Mouse (Mus musculus): ENCODE data around the gene Gm960. TPM values are rescaled to one million over a fixed set of nuclear protein-coding genes. Genes with fewer than 3 reads are reported as not detected.

Gene Gm960
- polyA plus RNA-seq, 1 experiment = not detected

- H3K27ac ChIP-seq (ENCODE audit: insufficient read depth, low read depth, low read length) = no peak overlapping the region
- no peak overlapping the region for H3K4me3 ChIP-seq (ENCODE audit: insufficient read depth, low read length)
- TF ChIP-seq POLR2A (IDR thresholded peaks at IDR 0.05; ENCODE audit: borderline replicate concordance, low read depth, low read length) = no peak
- TF ChIP-seq CTCF (IDR thresholded peaks at IDR 0.05; ENCODE audit: low read depth, low read length) = no peak
- no peaks in the 10 kb centered on the region for H3K4me1 ChIP-seq (ENCODE audit: control insufficient read depth, insufficient read depth, low read length)
Observed at GRCm38 (mm10) chr19:4583856-4584255, 114.6 kb downstream of the Gm960 start.

GRCm38 (mm10) chr19:4579296-4579695, 119.2 kb downstream of the Gm960 start:
- Histone ChIP-seq H3K4me3 (ENCODE audit: insufficient read depth, low read length) (no peak overlapping the region), H3K4me1 (ENCODE audit: control insufficient read depth, insufficient read depth, low read length) (no peaks in the 10 kb centered on the region), H3K27ac (ENCODE audit: insufficient read depth, low read depth, low read length) (no peak overlapping the region)
- TF ChIP-seq CTCF (IDR thresholded peaks at IDR 0.05; ENCODE audit: low read depth, low read length) (no peak), POLR2A (IDR thresholded peaks at IDR 0.05; ENCODE audit: borderline replicate concordance, low read depth, low read length) (no peak)

- H3K27ac ChIP-seq (ENCODE audit: insufficient read depth, low read depth, low read length) = no peak overlapping the region
- no peak for TF ChIP-seq POLR2A (IDR thresholded peaks at IDR 0.05; ENCODE audit: borderline replicate concordance, low read depth, low read length)
- no peaks in the 10 kb centered on the region for H3K4me1 ChIP-seq (ENCODE audit: control insufficient read depth, insufficient read depth, low read length)
- H3K4me3 ChIP-seq (ENCODE audit: insufficient read depth, low read length) = no peak overlapping the region
Observed at GRCm38 (mm10) chr19:4578799-4579198, 119.7 kb downstream of the Gm960 start.

Other genes with a start within 250 kb of the Gm960 start
- gene Syt12, start 221.2 kb downstream of the Gm960 start, polyA plus RNA-seq (2012; ENCODE audit: insufficient read depth, insufficient read length, missing spikeins) = not detected in 2 replicates
- not detected in 2 replicates for gene 2010003K11Rik, start 200.1 kb downstream of the Gm960 start, polyA plus RNA-seq (2012; ENCODE audit: insufficient read depth, insufficient read length, missing spikeins)
- 1.8 and 3.7 TPM in 2 replicates for gene Pcx, start 188.2 kb downstream of the Gm960 start, polyA plus RNA-seq (2012; ENCODE audit: insufficient read depth, insufficient read length, missing spikeins)
- gene Lrfn4, start 83.0 kb downstream of the Gm960 start, polyA plus RNA-seq (2012; ENCODE audit: insufficient read depth, insufficient read length, missing spikeins) = 0.50 and 0.73 TPM in 2 replicates
- gene Rce1, start 73.0 kb downstream of the Gm960 start, polyA plus RNA-seq (2012; ENCODE audit: insufficient read depth, insufficient read length, missing spikeins) = 25.5 and 33.7 TPM in 2 replicates
- not detected in 2 replicates for gene Sptbn2, start 12.5 kb upstream of the Gm960 start, polyA plus RNA-seq (2012; ENCODE audit: insufficient read depth, insufficient read length, missing spikeins)
- gene Rbm4b, start 57.8 kb upstream of the Gm960 start, polyA plus RNA-seq (2012; ENCODE audit: insufficient read depth, insufficient read length, missing spikeins) = 6.2 and 7.7 TPM in 2 replicates
- gene Rbm4, start 95.2 kb upstream of the Gm960 start, polyA plus RNA-seq (2012; ENCODE audit: insufficient read depth, insufficient read length, missing spikeins) = 18.5 and 18.6 TPM in 2 replicates
- 9.0 and 22.6 TPM in 2 replicates for gene Gm21992, start 112.9 kb upstream of the Gm960 start, polyA plus RNA-seq (2012; ENCODE audit: insufficient read depth, insufficient read length, missing spikeins)
- gene Rbm14, start 113.0 kb upstream of the Gm960 start, polyA plus RNA-seq (2012; ENCODE audit: insufficient read depth, insufficient read length, missing spikeins) = 21.0 and 22.9 TPM in 2 replicates
- 42.5 and 42.8 TPM in 2 replicates for gene Ccs, start 140.7 kb upstream of the Gm960 start, polyA plus RNA-seq (2012; ENCODE audit: insufficient read depth, insufficient read length, missing spikeins)
- not detected in 2 replicates for gene Ccdc87, start 140.7 kb upstream of the Gm960 start, polyA plus RNA-seq (2012; ENCODE audit: insufficient read depth, insufficient read length, missing spikeins)
- gene Ctsf, start 156.5 kb upstream of the Gm960 start, polyA plus RNA-seq (2012; ENCODE audit: insufficient read depth, insufficient read length, missing spikeins) = 23.6 and 29.5 TPM in 2 replicates
- 0.56 TPM in 1 of 2 replicates, not detected in the other for gene Actn3, start 179.2 kb upstream of the Gm960 start, polyA plus RNA-seq (2012; ENCODE audit: insufficient read depth, insufficient read length, missing spikeins)
- gene Zdhhc24, start 180.0 kb upstream of the Gm960 start, polyA plus RNA-seq (2012; ENCODE audit: insufficient read depth, insufficient read length, missing spikeins) = 12.0 and 14.2 TPM in 2 replicates
- gene Bbs1, start 208.0 kb upstream of the Gm960 start, polyA plus RNA-seq (2012; ENCODE audit: insufficient read depth, insufficient read length, missing spikeins) = 2.0 and 3.0 TPM in 2 replicates
- 39.7 and 62.7 TPM in 2 replicates for gene Dpp3, start 229.6 kb upstream of the Gm960 start, polyA plus RNA-seq (2012; ENCODE audit: insufficient read depth, insufficient read length, missing spikeins)
- gene Peli3, start 244.5 kb upstream of the Gm960 start, polyA plus RNA-seq (2012; ENCODE audit: insufficient read depth, insufficient read length, missing spikeins) = 4.6 and 5.4 TPM in 2 replicates